Mouse (Mus musculus) ovary, postnatal 14 days (tissue): ENCODE measurements around the gene Mfsd14a.
A peak's percentile ranks its signal among the peaks of the same experiment; 100 is the strongest.
"Not testable (repeated sequence)": the region's sequence is repeated elsewhere in the genome, so short reads cannot be mapped to it uniquely, and the experiment has no call there.

Experiments used
- DNase-seq: peaks from one replicate; pipeline ENCODE4 v3.0.0; 2022; ENCODE audit warnings: low spot score

Gene Mfsd14a

DNA sequence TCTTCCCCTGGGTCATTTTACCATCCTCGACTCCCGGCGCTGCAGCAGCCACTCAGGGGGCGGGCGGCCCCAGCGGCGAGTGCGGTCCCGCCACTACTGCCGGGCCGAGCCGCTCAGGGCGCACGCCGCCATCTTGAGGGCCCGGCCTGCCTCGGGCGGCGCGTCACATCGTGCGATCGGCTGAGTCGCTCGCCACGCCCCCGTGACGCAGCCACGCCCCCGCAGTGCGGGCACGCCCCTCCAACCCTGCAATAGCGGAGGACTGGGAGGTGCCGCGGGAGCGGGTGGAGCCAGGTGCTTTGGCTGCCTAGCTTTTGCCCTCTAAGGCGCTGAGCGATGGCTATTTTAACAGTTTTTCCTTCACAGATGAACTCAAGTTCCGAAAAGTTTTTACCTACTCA, at the start of gene Mfsd14a:
Gene Mfsd14a (minus strand): TSS at position 215 of the 401 bp plus-strand sequence.
- peak; percentile 99 for DNase-seq

GRCm38 (mm10) chr3:116711624-116712435, 49.4 kb upstream of the Mfsd14a start:
- DNase-seq: peak; percentile 83

DNA sequence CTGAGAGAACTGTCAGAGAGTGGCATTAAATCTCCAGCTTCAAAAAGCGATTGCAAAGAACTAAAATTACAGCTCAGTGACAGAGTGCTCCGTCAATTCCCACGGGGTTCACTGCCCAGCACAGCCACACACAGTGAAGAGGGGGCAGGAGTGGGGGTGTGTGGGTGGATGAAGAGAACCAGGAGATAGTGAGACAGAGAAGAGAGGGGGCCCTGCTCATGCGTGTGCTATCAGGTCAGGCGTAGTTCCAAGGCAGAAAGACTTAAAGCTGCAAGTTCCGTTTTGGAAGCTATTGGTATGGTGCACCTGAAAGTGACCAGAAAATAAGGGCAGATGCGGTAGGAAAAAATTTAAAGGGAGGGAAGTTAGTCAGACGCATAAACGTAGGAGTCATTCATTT, 48.5 kb upstream of the Mfsd14a start:
- no peak for DNase-seq

DNA sequence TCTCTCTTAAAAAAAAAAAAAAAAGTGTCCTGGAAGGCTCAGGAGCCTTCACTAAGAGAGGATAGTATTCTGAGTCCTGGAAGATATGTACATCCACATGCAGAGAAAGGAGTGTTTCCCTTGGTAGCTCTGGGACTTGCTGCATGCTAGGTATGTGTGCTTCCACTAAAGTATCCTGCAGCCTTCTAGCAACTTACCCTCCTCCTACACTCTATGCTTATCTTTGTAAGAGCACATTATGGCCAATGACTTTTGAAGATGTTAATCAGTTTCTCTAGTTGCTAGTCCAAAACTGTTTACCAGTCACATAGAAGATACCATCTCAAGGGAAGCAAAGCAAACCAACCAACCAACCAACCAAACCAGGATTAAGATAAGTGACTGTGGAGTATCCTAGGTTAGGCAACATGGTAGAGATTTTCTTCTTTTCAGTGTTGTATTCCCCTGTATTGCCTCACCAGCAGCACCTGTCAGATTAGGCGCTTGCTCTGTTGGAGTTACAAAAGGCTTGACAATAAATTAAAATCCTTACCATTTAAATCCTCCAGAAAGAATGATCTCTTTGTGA, 43.2 kb upstream of the Mfsd14a start:
- DNase-seq: no peak

DNA sequence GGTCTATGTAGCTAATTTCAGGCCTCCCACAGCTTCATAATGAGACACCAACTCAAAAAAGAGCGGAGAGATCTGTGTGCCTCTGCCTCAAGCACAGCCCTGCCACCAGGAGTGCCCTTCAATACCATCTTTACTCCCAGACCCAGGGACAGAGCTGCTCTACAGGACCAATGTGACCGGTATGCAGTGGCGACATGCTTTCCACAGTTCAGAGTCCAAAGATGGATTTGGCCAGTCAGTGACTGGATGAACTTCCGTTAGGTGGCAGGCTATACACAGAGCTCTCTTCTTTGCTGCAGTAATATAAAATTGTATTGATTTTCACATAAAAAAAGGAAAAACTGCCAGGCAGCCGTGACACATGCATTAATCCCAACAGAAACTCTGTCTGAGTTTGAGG, 41.4 kb upstream of the Mfsd14a start:
- DNase-seq: no peak

DNA sequence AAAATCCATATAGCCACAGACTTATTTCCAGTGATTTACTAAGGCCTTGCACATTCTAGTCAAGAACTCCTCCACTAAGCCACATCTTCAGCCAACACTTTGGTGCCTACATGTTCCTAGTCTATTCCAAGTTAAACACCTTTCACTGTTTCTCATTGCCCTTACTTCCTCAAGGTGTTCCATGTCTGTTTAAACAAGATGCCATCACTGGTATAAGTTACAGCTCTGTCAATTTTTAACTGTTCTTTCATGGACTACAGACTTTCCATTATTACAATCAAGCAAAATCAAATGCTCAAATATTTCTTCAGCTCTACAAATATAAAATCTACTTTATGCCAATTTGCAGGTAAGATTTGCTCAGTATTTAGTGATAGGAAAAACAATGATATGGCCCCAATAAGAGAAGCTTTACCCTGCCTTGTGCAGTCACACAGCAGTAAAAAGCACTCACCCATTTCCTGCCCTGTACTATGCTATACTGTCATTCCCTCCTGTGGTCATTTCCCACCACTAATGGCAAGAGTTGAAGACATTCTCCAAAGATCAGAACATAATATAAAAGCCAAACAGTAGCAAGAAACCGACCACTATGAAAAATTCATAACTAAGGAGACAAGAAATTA, 40.3 kb upstream of the Mfsd14a start:
- DNase-seq: no peak

- no peak for DNase-seq
Observed at GRCm38 (mm10) chr3:116701601-116702000, 39.1 kb upstream of the Mfsd14a start.

DNA sequence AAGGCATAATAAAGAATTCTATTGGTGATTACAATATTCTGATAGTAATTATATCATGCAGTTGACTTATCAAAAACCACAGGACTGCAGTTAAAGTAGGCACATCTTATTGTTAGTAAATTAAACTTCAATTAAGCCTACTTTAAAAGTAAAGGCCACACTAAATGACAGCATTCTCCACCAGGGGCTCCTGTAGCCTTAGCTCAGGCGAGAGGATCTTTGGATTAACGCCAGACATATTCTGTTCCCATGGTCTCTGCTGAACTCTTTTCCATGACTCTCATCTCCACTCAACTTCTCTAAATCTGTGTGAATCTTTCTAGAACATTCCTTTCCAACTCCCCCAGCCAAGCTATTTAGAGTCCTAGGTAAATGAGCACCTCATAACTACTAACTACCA, 36.3 kb upstream of the Mfsd14a start:
- no peak for DNase-seq

DNA sequence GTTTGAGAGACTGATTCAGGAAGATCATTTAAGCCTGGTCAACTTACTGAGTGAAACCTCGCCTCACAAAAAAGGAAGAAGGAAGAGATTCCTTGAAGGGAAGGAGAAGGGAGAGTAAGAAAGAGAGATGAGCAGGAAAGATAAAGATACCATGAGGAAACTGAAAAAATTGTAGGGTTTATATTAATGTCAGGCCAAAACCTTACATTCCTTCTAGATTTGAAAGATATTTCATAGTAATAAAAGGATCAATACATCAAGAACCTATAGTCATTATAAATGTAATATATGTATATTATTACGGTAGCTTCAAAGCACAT, 33.1 kb upstream of the Mfsd14a start:
- DNase-seq: no peak

GRCm38 (mm10) chr3:116694955-116695665, 32.6 kb upstream of the Mfsd14a start:
- DNase-seq: no peak

DNA sequence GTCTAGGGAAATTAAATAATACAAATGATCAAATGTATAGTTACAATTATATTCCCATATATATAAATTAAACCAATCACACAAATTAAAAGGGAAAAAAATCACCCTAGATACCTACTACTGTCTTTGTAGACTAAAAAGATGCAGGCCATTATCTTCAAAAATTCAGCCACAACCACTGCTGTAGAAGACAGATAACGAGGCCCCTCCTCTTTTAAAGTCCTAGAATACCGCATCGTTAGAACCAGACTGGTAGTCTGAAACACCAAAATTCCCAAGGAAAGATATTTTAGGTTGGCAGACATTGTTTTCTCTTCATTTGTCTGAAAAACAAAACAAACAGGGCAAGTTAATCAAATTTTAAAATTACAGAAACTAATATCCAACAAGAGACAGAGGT, 31.8 kb upstream of the Mfsd14a start:
- no peak for DNase-seq

DNA sequence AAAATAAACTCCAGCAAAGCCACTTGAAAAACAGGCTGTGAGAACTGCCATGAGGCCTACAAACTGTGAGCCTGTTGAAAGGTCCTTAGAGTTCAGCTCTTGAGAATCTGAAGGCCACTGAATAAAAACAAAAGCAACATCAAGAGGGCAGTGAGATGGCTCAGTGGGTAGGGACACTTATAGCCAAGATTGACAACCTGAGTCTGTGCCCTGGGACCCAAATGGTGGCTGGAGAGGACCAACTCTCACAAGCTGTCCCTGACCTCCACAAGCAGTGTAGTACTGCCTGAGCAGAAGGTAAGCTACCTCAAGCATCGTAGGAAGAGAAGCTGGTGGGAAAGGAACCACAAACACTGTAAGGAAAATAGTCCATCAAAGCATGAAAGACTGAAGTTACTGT, 18.7 kb upstream of the Mfsd14a start, which contains the start of gene Gm43191:
Gene Gm43191 (minus strand): TSS at position 101 of the 400 bp plus-strand sequence.
- no peak for DNase-seq

DNA sequence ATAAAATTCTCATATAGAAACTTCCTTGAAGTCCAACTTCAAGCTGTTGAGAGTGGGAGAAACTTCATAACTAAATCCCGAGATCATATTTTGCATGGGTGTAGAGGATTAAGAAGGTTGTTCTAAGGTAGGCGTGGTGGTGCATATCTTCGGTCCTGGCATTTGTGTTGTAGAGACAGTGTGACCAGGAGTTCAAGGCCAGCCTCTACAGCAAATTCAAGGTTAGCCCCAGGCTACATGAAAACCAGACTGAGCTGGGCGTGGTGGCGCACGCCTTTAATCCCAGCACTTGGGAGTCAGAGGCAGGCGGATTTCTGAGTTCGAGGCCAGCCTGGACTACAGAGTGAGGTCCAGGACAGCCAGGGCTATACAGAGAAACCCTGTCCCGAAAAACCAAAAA, 1.8 kb upstream of the Mfsd14a start:
- not testable (repeated sequence) for DNase-seq

- DNase-seq: peak; percentile 26
Observed at GRCm38 (mm10) chr3:116661870-116662414, 535 bp downstream of the Mfsd14a start.

DNA sequence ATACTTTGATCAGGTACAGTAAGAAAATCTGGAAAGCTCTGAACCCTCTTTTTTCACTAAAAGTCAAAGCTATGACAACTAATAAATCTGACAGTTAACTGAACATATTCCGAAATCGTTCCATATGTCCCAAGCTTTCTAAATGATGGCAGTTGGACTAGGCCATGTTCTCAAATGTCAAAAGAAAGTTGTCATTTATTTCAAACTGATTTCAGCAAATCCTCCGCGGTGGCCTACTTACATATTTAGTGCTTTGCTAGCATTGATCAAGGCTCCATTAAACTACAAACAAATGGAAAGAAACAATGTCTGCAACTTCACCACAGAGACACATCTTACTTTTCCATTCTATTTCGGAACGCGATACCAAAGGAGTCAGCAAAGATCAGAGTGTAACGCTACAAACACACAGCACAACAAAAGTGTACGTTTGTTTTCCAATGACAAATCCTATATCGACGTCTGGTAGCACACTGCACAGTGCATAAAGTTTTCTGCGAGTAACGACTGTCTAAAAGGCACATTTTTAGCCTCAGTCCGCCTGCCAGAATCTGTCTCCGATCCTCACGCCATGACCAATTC, 1.1 kb downstream of the Mfsd14a start:
- no peak for DNase-seq

DNA sequence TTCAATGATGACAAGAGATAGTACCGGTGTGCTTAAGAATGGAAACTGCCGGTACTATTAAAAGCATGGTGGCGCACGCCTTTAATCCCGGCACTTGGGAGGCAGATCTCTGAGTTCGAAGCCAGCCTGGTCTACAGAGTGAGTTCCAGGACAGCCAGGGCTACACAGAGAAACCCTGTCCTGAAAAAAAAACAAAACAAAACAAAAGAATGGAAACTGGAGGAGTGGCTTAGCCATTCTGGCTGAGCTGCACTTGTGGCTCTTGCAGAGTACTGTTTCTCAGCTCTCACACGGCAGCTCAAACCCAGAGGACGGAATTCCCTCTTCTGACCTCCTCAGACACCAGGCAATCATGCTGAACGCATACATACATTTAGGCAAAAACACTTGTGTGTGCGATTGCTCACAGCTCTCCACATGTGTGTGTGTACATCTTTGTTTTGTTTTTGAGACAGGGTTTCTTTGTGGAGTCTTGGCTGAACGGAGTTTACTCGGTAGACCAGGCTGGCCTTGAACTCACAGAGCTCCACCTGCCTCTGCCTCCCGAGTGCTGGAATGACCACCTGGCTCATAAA, 2.5 kb downstream of the Mfsd14a start:
- no peak for DNase-seq

- no peak for DNase-seq
Observed at GRCm38 (mm10) chr3:116658928-116659565, 3.4 kb downstream of the Mfsd14a start.

DNA sequence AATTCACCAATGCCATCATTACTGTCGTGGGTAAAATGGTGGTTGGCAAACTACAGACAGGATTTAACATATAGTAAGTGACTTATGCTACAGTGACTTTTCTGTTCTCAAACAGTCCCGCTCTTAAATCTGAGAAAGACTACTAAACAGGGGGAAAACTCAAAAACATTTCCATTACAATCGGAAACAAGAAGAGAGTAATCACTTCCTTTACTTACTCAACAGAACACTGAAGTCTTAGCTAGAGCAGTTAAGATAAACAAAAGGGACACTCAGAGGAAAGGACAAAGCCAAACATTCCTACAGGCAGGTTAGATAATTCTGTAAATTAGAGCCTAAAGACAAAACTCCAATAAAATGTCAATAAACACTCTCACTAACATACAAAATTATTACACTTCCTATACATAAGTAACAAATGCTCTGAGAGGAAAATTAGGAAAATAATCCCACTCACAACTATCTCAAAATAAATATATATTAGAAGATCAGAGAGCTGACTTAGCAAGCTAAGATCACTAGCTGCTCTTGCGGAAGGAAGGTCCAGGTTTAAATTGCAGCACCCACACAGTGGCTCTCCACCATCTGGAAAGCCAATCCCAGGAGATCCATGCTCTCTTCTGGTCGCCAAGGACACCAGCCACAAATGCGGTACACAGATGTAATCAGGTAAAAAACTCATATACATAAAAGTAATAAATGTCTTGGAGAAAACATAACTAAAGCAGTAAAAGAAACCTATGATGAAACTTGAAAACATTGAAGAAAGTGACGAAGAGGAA, 6.1 kb downstream of the Mfsd14a start:
- DNase-seq: no peak

GRCm38 (mm10) chr3:116654051-116654450, 8.4 kb downstream of the Mfsd14a start:
- DNase-seq: not testable (repeated sequence)

DNA sequence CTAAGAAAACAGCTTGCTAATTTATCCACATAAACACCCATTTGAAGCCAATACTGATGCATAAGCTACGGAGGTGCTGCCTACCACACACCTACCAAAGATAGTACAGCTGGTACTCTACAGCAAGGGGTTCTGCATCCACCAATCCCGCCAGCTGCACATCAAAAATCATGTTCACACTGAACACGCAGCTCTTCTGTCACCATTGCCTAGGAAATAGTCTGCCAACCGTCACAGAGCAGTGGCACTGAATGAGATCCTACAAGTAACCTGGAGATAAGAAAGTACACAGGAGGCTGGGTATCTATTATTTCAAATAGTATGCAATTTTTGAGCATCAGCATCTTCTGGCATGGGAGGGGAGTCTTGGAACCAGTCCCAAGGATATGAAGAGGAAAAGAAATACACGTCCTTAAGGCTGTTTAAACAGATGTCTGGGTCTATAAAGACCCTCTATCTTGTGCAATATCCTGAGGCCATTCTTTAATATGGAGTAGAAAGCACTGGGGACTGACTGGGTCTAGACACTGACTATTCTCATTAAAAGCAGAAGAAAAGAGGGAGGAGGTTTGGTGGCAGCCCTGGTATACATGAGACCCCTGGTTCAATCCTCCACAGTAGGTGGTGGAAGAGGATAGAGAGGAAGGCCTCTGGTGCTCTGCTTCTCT, 9.1 kb downstream of the Mfsd14a start:
- no peak for DNase-seq
